Mouse (Mus musculus): Measurements from ENCODE around the gene Arhgef38. TPM values are rescaled to one million over a fixed set of nuclear protein-coding genes. Genes with fewer than 3 reads are reported as not detected.

Gene Arhgef38
- polyA plus RNA-seq, 1 experiment from 2014 or later: 1.8 TPM

GRCm38 (mm10) chr3:133187524-133187923 lies 47.2 kb downstream of the Arhgef38 start:
- Histone ChIP-seq H3K27ac (ENCODE audit: low read length) (no peak overlapping the region), H3K9ac (replicated peaks; ENCODE audit: low read depth, low read length) (no peak overlapping the region), H3K4me3 (ENCODE audit: low read depth, low read length) (no peak overlapping the region), H3K27me3 (ENCODE audit: control insufficient read depth, insufficient read depth, low read length) (no peaks in the 10 kb centered on the region), H3K9me3 (ENCODE audit: control insufficient read depth, low read depth, low read length) (no peaks in the 10 kb centered on the region), H3K4me1 (ENCODE audit: control insufficient read depth, insufficient read depth, low read length) (no peaks in the 10 kb centered on the region), H3K4me2 (replicated peaks; ENCODE audit: low read depth, low read length) (no peak overlapping the region), H3K36me3 (ENCODE audit: control insufficient read depth, insufficient read depth, low read length) (no peaks in the 10 kb centered on the region)
- 68% methylated on average over 3 of the region's 3 CpGs for WGBS
- no peak for ATAC-seq (ENCODE audit: insufficient number of reproducible peaks, insufficient read depth, low FRiP score, low read depth)

DNA sequence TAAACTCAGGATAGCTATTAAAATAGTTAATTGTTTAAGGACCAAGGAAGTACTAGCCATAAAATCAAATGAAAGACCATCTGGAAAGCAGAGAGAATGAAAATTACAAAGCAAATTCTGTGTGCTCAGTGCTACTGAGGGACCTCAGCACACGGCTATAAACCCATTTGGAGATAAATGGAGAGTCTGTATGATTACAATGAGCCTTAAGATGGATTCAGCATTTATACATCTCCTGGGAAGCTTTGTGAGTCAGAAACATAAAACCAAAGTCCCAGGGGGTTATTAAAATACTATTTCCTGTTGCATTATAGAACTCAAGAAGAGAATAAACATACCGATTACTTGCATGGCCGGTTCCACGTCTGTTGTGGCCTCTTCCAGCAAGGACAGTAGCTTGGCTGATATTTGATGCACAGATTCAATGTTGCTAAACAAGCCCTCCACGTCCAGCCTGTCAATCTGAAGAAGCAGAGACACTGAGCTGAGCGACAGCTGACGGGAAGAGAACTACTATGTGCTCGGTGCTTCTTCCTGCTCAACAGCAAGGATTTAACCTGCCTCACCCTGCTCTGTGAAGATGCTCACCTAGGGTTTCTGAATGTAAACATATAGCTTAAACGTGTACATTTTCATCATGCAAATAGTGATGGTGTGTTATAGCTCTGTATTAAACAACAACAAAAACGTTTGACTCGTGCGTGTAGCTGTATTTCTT lies 58.6 kb downstream of the Arhgef38 start:
- Histone ChIP-seq H3K4me1 (ENCODE audit: control insufficient read depth, insufficient read depth, low read length) (no peaks in the 10 kb centered on the region), H3K4me2 (replicated peaks; ENCODE audit: low read depth, low read length) (no peak overlapping the region), H3K27me3 (ENCODE audit: control insufficient read depth, insufficient read depth, low read length) (no peaks in the 10 kb centered on the region), H3K36me3 (ENCODE audit: control insufficient read depth, insufficient read depth, low read length) (no peaks in the 10 kb centered on the region), H3K9ac (replicated peaks; ENCODE audit: low read depth, low read length) (no peak overlapping the region), H3K4me3 (ENCODE audit: low read depth, low read length) (no peak overlapping the region), H3K9me3 (ENCODE audit: control insufficient read depth, low read depth, low read length) (no peaks in the 10 kb centered on the region), H3K27ac (ENCODE audit: low read length) (no peak overlapping the region)
- ATAC-seq (ENCODE audit: insufficient number of reproducible peaks, insufficient read depth, low FRiP score, low read depth): no peak
- WGBS: 62% methylated on average over 12 of the region's 12 CpGs

DNA sequence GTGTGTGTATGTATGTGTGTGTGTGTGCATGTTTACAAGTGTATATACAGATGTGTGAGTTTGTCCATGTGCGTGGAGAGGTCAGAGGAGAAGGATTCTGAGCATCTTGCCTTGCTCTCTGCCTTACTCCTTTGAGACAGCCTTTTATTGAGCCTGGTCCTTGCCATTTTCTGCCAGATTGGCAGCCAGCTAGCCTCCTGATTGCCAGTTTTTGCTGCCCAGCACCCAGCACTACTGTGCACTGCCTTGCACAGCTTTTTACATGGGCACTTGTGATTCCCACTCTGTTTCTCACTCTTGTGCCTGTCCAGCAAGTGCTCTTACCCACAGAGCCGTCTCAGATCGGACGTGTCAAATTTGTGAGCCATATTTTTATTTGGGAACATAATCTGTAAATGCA lies 62.5 kb downstream of the Arhgef38 start:
- Histone ChIP-seq H3K9ac (replicated peaks; ENCODE audit: low read depth, low read length) (no peak overlapping the region), H3K4me3 (ENCODE audit: low read depth, low read length) (no peak overlapping the region), H3K27me3 (ENCODE audit: control insufficient read depth, insufficient read depth, low read length) (no peaks in the 10 kb centered on the region), H3K9me3 (ENCODE audit: control insufficient read depth, low read depth, low read length) (no peaks in the 10 kb centered on the region), H3K4me2 (replicated peaks; ENCODE audit: low read depth, low read length) (no peak overlapping the region), H3K4me1 (ENCODE audit: control insufficient read depth, insufficient read depth, low read length) (no peaks in the 10 kb centered on the region), H3K27ac (ENCODE audit: low read length) (no peak overlapping the region), H3K36me3 (ENCODE audit: control insufficient read depth, insufficient read depth, low read length) (no peaks in the 10 kb centered on the region)
- 93% methylated on average over 4 of the region's 4 CpGs for WGBS
- no peak for ATAC-seq (ENCODE audit: insufficient number of reproducible peaks, insufficient read depth, low FRiP score, low read depth)

GRCm38 (mm10) chr3:133169737-133170136 lies 65.0 kb downstream of the Arhgef38 start:
- ATAC-seq (ENCODE audit: insufficient number of reproducible peaks, insufficient read depth, low FRiP score, low read depth): no peak
- Histone ChIP-seq H3K36me3 (ENCODE audit: control insufficient read depth, insufficient read depth, low read length) (no peaks in the 10 kb centered on the region), H3K9me3 (ENCODE audit: control insufficient read depth, low read depth, low read length) (no peaks in the 10 kb centered on the region), H3K4me3 (ENCODE audit: low read depth, low read length) (no peak overlapping the region), H3K4me2 (replicated peaks; ENCODE audit: low read depth, low read length) (no peak overlapping the region), H3K4me1 (ENCODE audit: control insufficient read depth, insufficient read depth, low read length) (no peaks in the 10 kb centered on the region), H3K27ac (ENCODE audit: low read length) (no peak overlapping the region), H3K9ac (replicated peaks; ENCODE audit: low read depth, low read length) (no peak overlapping the region), H3K27me3 (ENCODE audit: control insufficient read depth, insufficient read depth, low read length) (no peaks in the 10 kb centered on the region)
- 78% methylated on average over 7 of the region's 7 CpGs for WGBS

- H3K4me1 ChIP-seq (ENCODE audit: control insufficient read depth, insufficient read depth, low read length): no peaks in the 10 kb centered on the region
- no peak overlapping the region for H3K9ac ChIP-seq (replicated peaks; ENCODE audit: low read depth, low read length)
- H3K4me2 ChIP-seq (replicated peaks; ENCODE audit: low read depth, low read length): no peak overlapping the region
- 73% methylated on average over 6 of the region's 6 CpGs for WGBS
- no peaks in the 10 kb centered on the region for H3K36me3 ChIP-seq (ENCODE audit: control insufficient read depth, insufficient read depth, low read length)
- H3K27ac ChIP-seq (ENCODE audit: low read length): no peak overlapping the region
- no peaks in the 10 kb centered on the region for H3K9me3 ChIP-seq (ENCODE audit: control insufficient read depth, low read depth, low read length)
- no peaks in the 10 kb centered on the region for H3K27me3 ChIP-seq (ENCODE audit: control insufficient read depth, insufficient read depth, low read length)
- no peak overlapping the region for H3K4me3 ChIP-seq (ENCODE audit: low read depth, low read length)
- ATAC-seq (ENCODE audit: insufficient number of reproducible peaks, insufficient read depth, low FRiP score, low read depth): no peak
Measured at GRCm38 (mm10) chr3:133167550-133167949, 67.2 kb downstream of the Arhgef38 start.

GRCm38 (mm10) chr3:133165130-133165529 lies 69.6 kb downstream of the Arhgef38 start:
- WGBS: 18% methylated on average over 1 of the region's 1 CpGs
- H3K27ac ChIP-seq (ENCODE audit: low read length): no peak overlapping the region
- no peak overlapping the region for H3K4me2 ChIP-seq (replicated peaks; ENCODE audit: low read depth, low read length)
- H3K27me3 ChIP-seq (ENCODE audit: control insufficient read depth, insufficient read depth, low read length): no peaks in the 10 kb centered on the region
- no peaks in the 10 kb centered on the region for H3K9me3 ChIP-seq (ENCODE audit: control insufficient read depth, low read depth, low read length)
- H3K4me1 ChIP-seq (ENCODE audit: control insufficient read depth, insufficient read depth, low read length): no peaks in the 10 kb centered on the region
- H3K9ac ChIP-seq (replicated peaks; ENCODE audit: low read depth, low read length): no peak overlapping the region
- H3K4me3 ChIP-seq (ENCODE audit: low read depth, low read length): no peak overlapping the region
- ATAC-seq (ENCODE audit: insufficient number of reproducible peaks, insufficient read depth, low FRiP score, low read depth): no peak
- H3K36me3 ChIP-seq (ENCODE audit: control insufficient read depth, insufficient read depth, low read length): no peaks in the 10 kb centered on the region

DNA sequence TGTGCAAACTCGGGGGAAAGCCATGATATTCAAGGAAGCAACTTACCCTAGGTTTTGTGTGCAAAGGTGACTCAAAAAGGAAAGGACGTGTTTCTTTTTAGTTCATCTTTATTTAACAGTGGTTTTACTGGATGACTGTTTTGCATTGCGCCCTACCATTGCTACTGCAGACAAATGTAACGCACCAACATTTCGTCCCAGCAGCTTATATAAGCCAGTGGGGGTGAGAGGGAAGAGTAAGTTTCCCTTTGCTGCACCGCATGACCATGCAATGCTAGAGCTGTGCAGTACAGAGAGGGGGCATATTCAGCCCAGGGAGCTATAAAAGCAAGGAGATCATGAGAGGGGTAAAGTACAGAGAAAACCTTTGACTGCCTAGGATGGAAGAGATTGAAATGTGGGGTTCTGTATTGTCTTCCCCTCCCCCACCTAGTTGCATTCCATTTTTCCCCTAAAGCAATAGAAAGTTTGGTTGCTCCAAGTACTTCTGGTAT lies 70.8 kb downstream of the Arhgef38 start:
- no peak overlapping the region for H3K27ac ChIP-seq (ENCODE audit: low read length)
- H3K9me3 ChIP-seq (ENCODE audit: control insufficient read depth, low read depth, low read length): no peaks in the 10 kb centered on the region
- ATAC-seq (ENCODE audit: insufficient number of reproducible peaks, insufficient read depth, low FRiP score, low read depth): no peak
- no peaks in the 10 kb centered on the region for H3K27me3 ChIP-seq (ENCODE audit: control insufficient read depth, insufficient read depth, low read length)
- H3K9ac ChIP-seq (replicated peaks; ENCODE audit: low read depth, low read length): no peak overlapping the region
- no peak overlapping the region for H3K4me2 ChIP-seq (replicated peaks; ENCODE audit: low read depth, low read length)
- H3K36me3 ChIP-seq (ENCODE audit: control insufficient read depth, insufficient read depth, low read length): no peaks in the 10 kb centered on the region
- 82% methylated on average over 6 of the region's 6 CpGs for WGBS
- no peaks in the 10 kb centered on the region for H3K4me1 ChIP-seq (ENCODE audit: control insufficient read depth, insufficient read depth, low read length)
- no peak overlapping the region for H3K4me3 ChIP-seq (ENCODE audit: low read depth, low read length)

DNA sequence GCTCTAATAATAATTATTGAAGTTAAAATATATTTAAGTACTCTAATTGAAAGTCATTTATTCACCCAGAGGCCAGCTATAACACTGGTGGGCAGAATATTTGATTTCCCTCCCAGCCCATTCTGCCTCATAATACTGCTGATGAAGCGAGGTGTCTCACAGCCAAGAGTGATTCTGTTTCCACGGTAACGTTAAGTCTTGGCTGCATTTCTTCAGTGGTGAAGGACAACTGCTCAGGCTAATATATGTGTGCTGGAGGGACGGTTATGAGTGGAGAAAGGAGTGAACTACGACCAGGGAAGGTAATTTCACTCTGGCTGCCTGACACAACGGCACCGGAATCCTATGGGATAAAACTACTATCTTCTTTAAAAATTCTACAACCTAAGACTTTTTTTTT lies 71.6 kb downstream of the Arhgef38 start:
- Histone ChIP-seq H3K4me3 (ENCODE audit: low read depth, low read length) (no peak overlapping the region), H3K9me3 (ENCODE audit: control insufficient read depth, low read depth, low read length) (no peaks in the 10 kb centered on the region), H3K36me3 (ENCODE audit: control insufficient read depth, insufficient read depth, low read length) (no peaks in the 10 kb centered on the region), H3K4me2 (replicated peaks; ENCODE audit: low read depth, low read length) (no peak overlapping the region), H3K27ac (ENCODE audit: low read length) (no peak overlapping the region), H3K4me1 (ENCODE audit: control insufficient read depth, insufficient read depth, low read length) (no peaks in the 10 kb centered on the region), H3K27me3 (ENCODE audit: control insufficient read depth, insufficient read depth, low read length) (no peaks in the 10 kb centered on the region), H3K9ac (replicated peaks; ENCODE audit: low read depth, low read length) (no peak overlapping the region)
- no peak for ATAC-seq (ENCODE audit: insufficient number of reproducible peaks, insufficient read depth, low FRiP score, low read depth)
- 66% methylated on average over 7 of the region's 7 CpGs for WGBS

- Histone ChIP-seq H3K4me3 (ENCODE audit: low read depth, low read length) (no peak overlapping the region), H3K4me1 (ENCODE audit: control insufficient read depth, insufficient read depth, low read length) (no peaks in the 10 kb centered on the region), H3K36me3 (ENCODE audit: control insufficient read depth, insufficient read depth, low read length) (no peaks in the 10 kb centered on the region), H3K4me2 (replicated peaks; ENCODE audit: low read depth, low read length) (no peak overlapping the region), H3K27me3 (ENCODE audit: control insufficient read depth, insufficient read depth, low read length) (no peaks in the 10 kb centered on the region), H3K9me3 (ENCODE audit: control insufficient read depth, low read depth, low read length) (no peaks in the 10 kb centered on the region), H3K27ac (ENCODE audit: low read length) (no peak overlapping the region), H3K9ac (replicated peaks; ENCODE audit: low read depth, low read length) (no peak overlapping the region)
- 93% methylated on average over 1 of the region's 1 CpGs for WGBS
- no peak for ATAC-seq (ENCODE audit: insufficient number of reproducible peaks, insufficient read depth, low FRiP score, low read depth)
Measured at GRCm38 (mm10) chr3:133161407-133161806, 73.3 kb downstream of the Arhgef38 start.

Data from stomach, embryonic 14.5 days (tissue).